Mouse (Mus musculus): ENCODE measurements around the gene B020011L13Rik. TPM values are rescaled to one million over a fixed set of nuclear protein-coding genes. Genes with fewer than 3 reads are reported as not detected.
"Not testable (repeated sequence)": the region's sequence is repeated elsewhere in the genome, so short reads cannot be mapped to it uniquely, and the experiment has no call there.

Gene B020011L13Rik
- total RNA-seq (2014; rRNA removed; ENCODE audit: low replicate concordance): not detected in 2 replicates
- not detected in 2 replicates for polyA plus RNA-seq (2015; fragmentation: Nextera tagmentation; extraction: Ambion mirVana)

- not testable (repeated sequence) for H3K36me3 ChIP-seq (replicated peaks; ENCODE audit: control insufficient read depth, insufficient read depth, low read length); H3K4me2 ChIP-seq (ENCODE audit: low read depth, low read length); H3K4me3 ChIP-seq (ENCODE audit: low read depth, low read length); H3K27ac ChIP-seq (ENCODE audit: low read depth); H3K9ac ChIP-seq (replicated peaks; ENCODE audit: low read depth, low read length); H3K27me3 ChIP-seq (ENCODE audit: control insufficient read depth, insufficient read depth, low read length); DNase-seq (ENCODE audit: low spot score); H3K9me3 ChIP-seq (replicated peaks; ENCODE audit: control insufficient read depth, low read length); ATAC-seq (ENCODE audit: insufficient read depth, low read depth); H3K4me1 ChIP-seq (ENCODE audit: control insufficient read depth, insufficient read depth)
- WGBS: 47% methylated on average over 3 of the region's 3 CpGs
Measured at GRCm38 (mm10) chr1:117780833-117781232, at the start of gene B020011L13Rik. Gene B020011L13Rik (plus strand): TSS chr1:117781133.

DNA sequence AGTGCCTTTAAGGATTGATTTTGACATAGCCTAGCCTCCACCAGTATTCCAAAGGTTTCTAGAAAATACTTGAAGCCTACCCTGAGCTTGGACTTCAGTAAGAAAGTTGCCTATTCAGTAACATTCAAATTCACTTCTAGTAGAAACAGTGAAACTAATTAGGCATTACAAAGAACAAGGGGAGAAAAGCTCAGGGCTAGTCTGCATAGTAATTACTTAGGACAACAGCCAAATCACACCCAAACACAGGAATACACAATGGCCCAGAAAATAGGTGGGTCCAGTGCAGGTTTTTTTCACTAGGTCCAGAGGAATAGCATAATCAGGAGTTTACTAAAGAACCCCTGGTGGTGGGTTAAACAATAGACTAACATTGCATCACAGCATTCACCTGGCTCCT lies 35.3 kb downstream of the B020011L13Rik start:
- H3K9ac ChIP-seq (replicated peaks; ENCODE audit: low read depth, low read length); DNase-seq (ENCODE audit: low spot score); H3K27me3 ChIP-seq (ENCODE audit: control insufficient read depth, insufficient read depth, low read length); H3K36me3 ChIP-seq (replicated peaks; ENCODE audit: control insufficient read depth, insufficient read depth, low read length); H3K4me2 ChIP-seq (ENCODE audit: low read depth, low read length); H3K4me1 ChIP-seq (ENCODE audit: control insufficient read depth, insufficient read depth); H3K27ac ChIP-seq (ENCODE audit: low read depth); H3K9me3 ChIP-seq (replicated peaks; ENCODE audit: control insufficient read depth, low read length); ATAC-seq (ENCODE audit: insufficient read depth, low read depth); H3K4me3 ChIP-seq (ENCODE audit: low read depth, low read length): not testable (repeated sequence)

GRCm38 (mm10) chr1:117829781-117830180 lies 48.8 kb downstream of the B020011L13Rik start, which contains the start of gene Gm28360:
Gene Gm28360 (plus strand): TSS chr1:117830081.
- H3K4me2 ChIP-seq (ENCODE audit: low read depth, low read length); H3K36me3 ChIP-seq (replicated peaks; ENCODE audit: control insufficient read depth, insufficient read depth, low read length); H3K4me1 ChIP-seq (ENCODE audit: control insufficient read depth, insufficient read depth); DNase-seq (ENCODE audit: low spot score); H3K27me3 ChIP-seq (ENCODE audit: control insufficient read depth, insufficient read depth, low read length); ATAC-seq (ENCODE audit: insufficient read depth, low read depth); H3K4me3 ChIP-seq (ENCODE audit: low read depth, low read length); H3K27ac ChIP-seq (ENCODE audit: low read depth); H3K9me3 ChIP-seq (replicated peaks; ENCODE audit: control insufficient read depth, low read length); H3K9ac ChIP-seq (replicated peaks; ENCODE audit: low read depth, low read length): not testable (repeated sequence)
- WGBS: 45% methylated on average over 5 of the region's 5 CpGs

DNA sequence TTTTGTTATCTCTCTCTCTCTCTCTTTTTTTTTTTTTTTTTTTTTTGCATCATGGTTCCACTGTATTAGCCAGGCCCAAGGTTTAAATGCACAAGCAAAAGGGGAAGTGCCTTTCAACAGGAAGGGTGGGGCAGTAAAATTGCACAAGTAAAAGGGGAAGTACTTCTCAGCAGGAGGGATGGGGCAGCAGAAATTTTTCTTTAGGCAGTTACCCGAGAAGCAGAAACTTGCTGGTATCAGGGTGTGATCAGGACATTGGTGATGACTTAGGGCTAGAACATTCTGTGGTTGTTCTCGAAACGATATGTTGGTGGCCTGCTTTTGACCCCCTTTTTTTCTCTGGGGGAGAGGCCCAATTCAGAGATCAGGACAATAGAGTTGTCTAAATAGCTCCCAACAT lies 70.8 kb downstream of the B020011L13Rik start:
- DNase-seq (ENCODE audit: low spot score); H3K9me3 ChIP-seq (replicated peaks; ENCODE audit: control insufficient read depth, low read length); H3K36me3 ChIP-seq (replicated peaks; ENCODE audit: control insufficient read depth, insufficient read depth, low read length); ATAC-seq (ENCODE audit: insufficient read depth, low read depth); H3K27me3 ChIP-seq (ENCODE audit: control insufficient read depth, insufficient read depth, low read length); H3K4me2 ChIP-seq (ENCODE audit: low read depth, low read length); H3K4me1 ChIP-seq (ENCODE audit: control insufficient read depth, insufficient read depth); H3K9ac ChIP-seq (replicated peaks; ENCODE audit: low read depth, low read length); H3K27ac ChIP-seq (ENCODE audit: low read depth); H3K4me3 ChIP-seq (ENCODE audit: low read depth, low read length): not testable (repeated sequence)
- 76% methylated on average over 3 of the region's 3 CpGs for WGBS

Other genes with a start within 250 kb of the B020011L13Rik start
- gene Gm28363, start 84.0 kb upstream of the B020011L13Rik start, total RNA-seq (2014; rRNA removed; ENCODE audit: low replicate concordance): not detected in 2 replicates
- gene Gm28363, start 84.0 kb upstream of the B020011L13Rik start, polyA plus RNA-seq (2015; fragmentation: Nextera tagmentation; extraction: Ambion mirVana): not detected in 2 replicates
- not detected in 2 replicates for gene Gm28360, start 48.9 kb downstream of the B020011L13Rik start, total RNA-seq (2014; rRNA removed; ENCODE audit: low replicate concordance)
- not detected in 2 replicates for gene Gm28360, start 48.9 kb downstream of the B020011L13Rik start, polyA plus RNA-seq (2015; fragmentation: Nextera tagmentation; extraction: Ambion mirVana)
- gene Gm28168, start 146.9 kb downstream of the B020011L13Rik start, total RNA-seq (2014; rRNA removed; ENCODE audit: low replicate concordance): not detected in 2 replicates
- not detected in 2 replicates for gene Gm28168, start 146.9 kb downstream of the B020011L13Rik start, polyA plus RNA-seq (2015; fragmentation: Nextera tagmentation; extraction: Ambion mirVana)
- not detected in 2 replicates for gene Gm7145, start 184.8 kb downstream of the B020011L13Rik start, total RNA-seq (2014; rRNA removed; ENCODE audit: low replicate concordance)
- not detected in 2 replicates for gene Gm7145, start 184.8 kb downstream of the B020011L13Rik start, polyA plus RNA-seq (2015; fragmentation: Nextera tagmentation; extraction: Ambion mirVana)